Mouse (Mus musculus): ENCODE data around the gene 4933424G06Rik. TPM values are rescaled to one million over a fixed set of nuclear protein-coding genes. Genes with fewer than 3 reads are reported as not detected.
A peak's percentile ranks its signal among the peaks of the same experiment; 100 is the strongest.

Gene 4933424G06Rik
- polyA plus RNA-seq, 1 experiment from 2014 or later: not detected

DNA sequence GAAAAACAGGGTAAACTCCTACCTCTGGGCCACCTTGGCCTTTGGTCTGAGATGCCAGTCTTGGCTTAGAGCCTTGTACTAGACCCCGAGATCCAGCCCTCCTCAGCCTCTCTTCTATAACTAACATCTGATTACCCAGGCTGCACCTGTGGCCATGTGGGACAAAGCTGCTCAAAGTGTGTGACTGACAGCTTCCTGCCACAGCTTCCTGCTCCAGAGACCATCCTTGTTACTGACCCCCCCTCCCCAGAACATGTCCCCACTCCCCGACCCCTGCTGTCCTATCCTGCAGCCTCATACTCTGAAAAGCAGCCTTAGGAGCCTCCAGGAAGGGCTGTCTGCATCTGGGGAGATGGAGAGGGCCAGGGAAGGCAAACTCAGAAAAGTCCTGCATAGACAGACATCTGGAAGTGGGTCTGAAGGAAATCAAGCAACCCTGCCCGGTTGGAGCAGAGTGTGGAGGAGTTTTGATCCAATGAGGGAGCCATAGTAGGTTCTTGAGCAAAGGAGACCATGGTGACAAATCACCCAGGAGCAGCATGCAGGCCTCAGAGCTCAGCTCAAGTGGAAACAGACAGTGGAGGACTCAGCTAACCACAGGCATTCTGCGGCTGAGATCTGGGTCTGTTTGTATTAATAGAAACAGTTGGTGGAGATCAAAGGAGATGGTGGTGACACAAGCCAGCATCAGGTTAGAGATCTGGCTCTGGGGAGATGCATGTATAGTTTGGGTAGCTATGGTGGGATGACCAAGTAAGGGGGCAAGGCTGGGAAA lies 56.7 kb downstream of the 4933424G06Rik start:
- Histone ChIP-seq H3K27me3 (ENCODE audit: insufficient read depth, low read length) (peaks cover 9% of the 10 kb centered on the region), H3K36me3 (ENCODE audit: insufficient read depth, low read length) (no peaks in the 10 kb centered on the region), H3K4me1 (ENCODE audit: insufficient read depth, low read length) (0 out of 2 replicates have a peak, but pooled peaks cover 4% of the 10 kb centered on the region), H3K27ac (ENCODE audit: low read length) (no peak overlapping the region), H3K4me2 (replicated peaks; ENCODE audit: low read depth, low read length) (no peak overlapping the region), H3K4me3 (ENCODE audit: low read length) (no peak overlapping the region), H3K9me3 (ENCODE audit: low read length) (no peaks in the 10 kb centered on the region), H3K9ac (replicated peaks; ENCODE audit: low read length) (no peak overlapping the region)
- 60% methylated on average over 4 of the region's 4 CpGs for WGBS
- no peak for ATAC-seq (ENCODE audit: low FRiP score, low TSS enrichment)

DNA sequence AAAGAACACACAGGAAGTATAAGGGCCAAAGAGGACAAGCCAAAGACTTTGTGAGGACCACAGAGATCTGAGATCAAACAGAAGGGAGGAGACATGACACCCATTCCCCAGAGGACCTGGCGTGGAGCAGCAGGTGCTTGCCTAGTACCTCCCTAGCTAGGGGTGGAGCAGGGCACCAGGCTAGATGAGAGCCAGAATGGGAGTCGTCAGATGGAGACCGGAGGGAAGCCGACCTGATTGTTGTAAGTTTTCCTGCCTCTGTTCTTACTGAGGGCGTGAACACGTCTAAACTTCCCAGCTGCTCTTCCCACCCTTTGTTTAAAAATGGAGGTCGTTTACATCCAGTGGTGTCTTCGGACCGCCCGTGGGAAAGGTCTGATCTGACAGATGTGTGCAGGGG lies 57.4 kb downstream of the 4933424G06Rik start:
- Histone ChIP-seq H3K36me3 (ENCODE audit: insufficient read depth, low read length) (no peaks in the 10 kb centered on the region), H3K9me3 (ENCODE audit: low read length) (no peaks in the 10 kb centered on the region), H3K27me3 (ENCODE audit: insufficient read depth, low read length) (peaks cover 9% of the 10 kb centered on the region), H3K9ac (replicated peaks; ENCODE audit: low read length) (no peak overlapping the region), H3K4me3 (ENCODE audit: low read length) (no peak overlapping the region), H3K4me2 (replicated peaks; ENCODE audit: low read depth, low read length) (no peak overlapping the region), H3K4me1 (ENCODE audit: insufficient read depth, low read length) (0 out of 2 replicates have a peak, but pooled peaks cover 4% of the 10 kb centered on the region), H3K27ac (ENCODE audit: low read length) (no peak overlapping the region)
- no peak for ATAC-seq (ENCODE audit: low FRiP score, low TSS enrichment)
- 32% methylated on average over 10 of the region's 10 CpGs for WGBS

DNA sequence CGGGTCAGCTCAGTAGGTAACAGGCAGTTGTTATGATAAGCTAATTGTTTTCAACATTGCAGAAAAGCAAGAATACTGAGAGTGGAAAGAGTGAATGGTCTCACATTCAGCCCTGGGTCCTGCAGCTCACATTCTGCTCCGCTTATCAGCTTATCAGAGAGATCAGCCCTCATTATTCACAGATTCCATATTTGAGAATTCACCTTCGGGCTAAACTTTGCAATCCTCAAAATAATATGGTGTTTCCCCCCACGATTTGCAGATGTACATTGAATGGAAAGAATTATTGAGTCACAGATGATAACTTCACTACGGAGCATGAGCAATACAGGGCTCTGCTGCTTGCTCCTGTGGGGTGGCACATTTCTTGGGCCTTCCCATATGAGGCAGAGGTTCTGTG lies 58.8 kb downstream of the 4933424G06Rik start:
- no peak overlapping the region for H3K4me3 ChIP-seq (ENCODE audit: low read length)
- 73% methylated on average over 5 of the region's 5 CpGs for WGBS
- H3K9ac ChIP-seq (replicated peaks; ENCODE audit: low read length): no peak overlapping the region
- H3K27me3 ChIP-seq (ENCODE audit: insufficient read depth, low read length): peaks cover 9% of the 10 kb centered on the region
- no peak overlapping the region for H3K27ac ChIP-seq (ENCODE audit: low read length)
- 0 out of 2 replicates have a peak, but pooled peaks cover 4% of the 10 kb centered on the region for H3K4me1 ChIP-seq (ENCODE audit: insufficient read depth, low read length)
- ATAC-seq (ENCODE audit: low FRiP score, low TSS enrichment): no peak
- H3K9me3 ChIP-seq (ENCODE audit: low read length): no peaks in the 10 kb centered on the region
- no peaks in the 10 kb centered on the region for H3K36me3 ChIP-seq (ENCODE audit: insufficient read depth, low read length)
- H3K4me2 ChIP-seq (replicated peaks; ENCODE audit: low read depth, low read length): no peak overlapping the region

DNA sequence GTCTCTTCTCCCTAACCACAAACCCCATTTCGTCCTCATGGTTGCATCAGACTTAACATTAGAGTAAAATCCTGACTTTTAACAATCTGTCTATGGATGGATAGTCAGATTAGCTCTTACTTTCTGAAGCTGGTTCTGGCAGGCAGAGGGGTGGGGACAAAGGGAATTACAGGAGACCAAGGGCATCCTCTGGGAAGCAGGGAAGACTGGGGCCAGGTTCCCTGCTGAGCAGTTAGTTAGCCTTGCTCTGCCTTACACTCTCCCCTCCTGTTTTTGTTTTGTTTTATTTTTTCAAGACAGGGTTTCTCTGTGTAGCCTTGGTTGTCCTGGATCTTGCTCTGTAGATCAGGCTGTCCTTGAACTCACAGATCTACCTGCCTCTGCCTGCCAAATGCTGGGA lies 60.0 kb downstream of the 4933424G06Rik start:
- 90% methylated on average over 1 of the region's 1 CpGs for WGBS
- H3K4me1 ChIP-seq (ENCODE audit: insufficient read depth, low read length): 0 out of 2 replicates have a peak, but pooled peaks cover 4% of the 10 kb centered on the region
- no peak overlapping the region for H3K9ac ChIP-seq (replicated peaks; ENCODE audit: low read length)
- H3K4me3 ChIP-seq (ENCODE audit: low read length): no peak overlapping the region
- no peak overlapping the region for H3K4me2 ChIP-seq (replicated peaks; ENCODE audit: low read depth, low read length)
- H3K27me3 ChIP-seq (ENCODE audit: insufficient read depth, low read length): peaks cover 9% of the 10 kb centered on the region
- no peak for ATAC-seq (ENCODE audit: low FRiP score, low TSS enrichment)
- no peaks in the 10 kb centered on the region for H3K9me3 ChIP-seq (ENCODE audit: low read length)
- H3K27ac ChIP-seq (ENCODE audit: low read length): no peak overlapping the region
- H3K36me3 ChIP-seq (ENCODE audit: insufficient read depth, low read length): no peaks in the 10 kb centered on the region

DNA sequence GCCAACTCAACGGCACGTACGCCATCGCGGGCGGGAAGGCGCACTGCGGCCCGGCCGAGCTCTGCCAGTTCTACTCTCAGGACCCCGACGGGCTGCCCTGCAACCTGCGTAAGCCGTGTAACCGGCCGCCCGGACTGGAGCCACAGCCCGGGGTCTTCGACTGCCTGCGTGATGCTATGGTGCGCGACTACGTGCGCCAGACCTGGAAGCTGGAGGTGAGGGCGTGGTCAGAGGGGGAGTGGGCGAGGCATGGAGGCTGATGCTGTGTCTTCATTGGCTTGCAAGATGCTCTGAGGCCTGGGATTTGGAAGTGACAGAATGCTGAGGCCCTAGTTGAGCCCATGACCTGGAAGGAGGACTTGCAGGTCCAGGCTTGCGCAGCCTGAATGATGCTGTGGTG lies 61.0 kb downstream of the 4933424G06Rik start:
- peak overlapping the region; percentile 26 for H3K4me3 ChIP-seq (ENCODE audit: low read length)

DNA sequence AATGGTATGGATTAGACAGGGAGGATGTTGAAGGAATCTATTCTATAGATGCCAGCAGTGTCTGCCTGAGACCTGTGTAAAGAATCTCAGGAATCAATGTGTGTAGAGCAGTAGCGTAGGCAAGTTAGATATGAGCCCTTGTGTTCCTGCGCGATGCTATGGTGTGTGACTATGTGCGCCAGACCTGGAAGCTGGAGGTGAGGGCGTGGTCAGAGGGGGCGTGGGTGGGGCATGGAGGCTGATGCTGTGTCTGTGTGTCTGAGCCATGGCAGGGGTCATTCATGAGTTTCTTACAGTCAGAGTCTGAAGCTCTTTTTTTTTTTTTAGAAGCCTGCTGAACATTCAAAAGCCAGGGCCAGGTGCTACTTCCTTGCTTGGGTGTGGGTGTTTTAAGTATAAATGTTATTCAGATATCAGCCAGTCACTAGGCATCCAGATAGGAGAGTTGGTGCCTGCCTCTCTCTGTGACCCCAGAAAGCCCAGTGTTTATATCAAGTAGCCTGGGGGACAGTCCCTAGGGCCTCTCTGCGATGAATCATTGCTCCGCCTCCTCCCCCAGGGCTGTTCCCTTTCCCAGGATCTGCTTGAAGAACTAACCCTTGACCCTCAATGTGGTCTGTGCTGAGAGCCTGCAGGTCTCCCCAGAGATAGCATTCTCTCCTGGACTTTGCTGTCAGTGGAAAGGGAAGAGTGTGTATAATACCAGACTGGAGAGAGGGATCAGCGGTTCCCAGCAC lies 62.4 kb downstream of the 4933424G06Rik start:
- peaks cover 9% of the 10 kb centered on the region for H3K27me3 ChIP-seq (ENCODE audit: insufficient read depth, low read length)
- H3K4me2 ChIP-seq (replicated peaks; ENCODE audit: low read depth, low read length): no peak overlapping the region
- no peak overlapping the region for H3K27ac ChIP-seq (ENCODE audit: low read length)
- WGBS: 76% methylated on average over 9 of the region's 9 CpGs
- no peaks in the 10 kb centered on the region; the same call in 1 of the 2 replicates for H3K9me3 ChIP-seq (ENCODE audit: low read length)
- H3K4me3 ChIP-seq (ENCODE audit: low read length): no peak overlapping the region
- no peak for ATAC-seq (ENCODE audit: low FRiP score, low TSS enrichment)
- no peaks in the 10 kb centered on the region for H3K36me3 ChIP-seq (ENCODE audit: insufficient read depth, low read length)
- H3K9ac ChIP-seq (replicated peaks; ENCODE audit: low read length): no peak overlapping the region
- H3K4me1 ChIP-seq (ENCODE audit: insufficient read depth, low read length): 0 out of 2 replicates have a peak, but pooled peaks cover 4% of the 10 kb centered on the region

More for the DNA sequence above, 61.0 kb downstream of the 4933424G06Rik start:
- Histone ChIP-seq H3K4me2 (replicated peaks; ENCODE audit: low read depth, low read length) (peak overlapping the region; percentile 53), H3K27me3 (ENCODE audit: insufficient read depth, low read length) (peaks cover 9% of the 10 kb centered on the region), H3K9ac (replicated peaks; ENCODE audit: low read length) (no peak overlapping the region), H3K4me1 (ENCODE audit: insufficient read depth, low read length) (0 out of 2 replicates have a peak, but pooled peaks cover 4% of the 10 kb centered on the region), H3K36me3 (ENCODE audit: insufficient read depth, low read length) (no peaks in the 10 kb centered on the region), H3K27ac (ENCODE audit: low read length) (no peak overlapping the region), H3K9me3 (ENCODE audit: low read length) (no peaks in the 10 kb centered on the region; the same call in 1 of the 2 replicates)
- no peak for ATAC-seq (ENCODE audit: low FRiP score, low TSS enrichment)
- WGBS: 17% methylated on average over 27 of the region's 27 CpGs

DNA sequence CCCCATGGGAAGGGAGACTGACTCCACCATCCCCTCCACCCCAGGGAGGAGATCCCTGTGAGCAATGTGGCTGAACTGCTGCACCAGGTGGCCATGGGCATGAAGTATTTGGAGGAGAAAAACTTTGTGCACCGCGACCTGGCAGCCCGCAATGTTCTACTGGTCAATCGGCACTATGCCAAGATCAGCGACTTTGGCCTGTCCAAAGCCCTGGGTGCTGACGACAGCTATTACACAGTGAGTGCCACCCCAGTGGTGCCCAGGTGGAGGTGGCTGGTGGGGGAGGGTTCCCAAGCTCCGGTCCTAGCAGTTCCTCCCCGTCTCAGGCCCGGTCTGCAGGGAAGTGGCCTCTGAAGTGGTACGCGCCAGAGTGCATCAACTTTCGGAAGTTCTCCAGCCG lies 70.8 kb downstream of the 4933424G06Rik start:
- no peak for ATAC-seq (ENCODE audit: low FRiP score, low TSS enrichment)
- Histone ChIP-seq H3K4me3 (ENCODE audit: low read length) (no peak overlapping the region), H3K27ac (ENCODE audit: low read length) (no peak overlapping the region), H3K36me3 (ENCODE audit: insufficient read depth, low read length) (no peaks in the 10 kb centered on the region), H3K9ac (replicated peaks; ENCODE audit: low read length) (no peak overlapping the region), H3K4me1 (ENCODE audit: insufficient read depth, low read length) (no peaks in the 10 kb centered on the region), H3K27me3 (ENCODE audit: insufficient read depth, low read length) (no peaks in the 10 kb centered on the region), H3K4me2 (replicated peaks; ENCODE audit: low read depth, low read length) (no peak overlapping the region), H3K9me3 (ENCODE audit: low read length) (no peaks in the 10 kb centered on the region)
- 81% methylated on average over 13 of the region's 13 CpGs for WGBS

DNA sequence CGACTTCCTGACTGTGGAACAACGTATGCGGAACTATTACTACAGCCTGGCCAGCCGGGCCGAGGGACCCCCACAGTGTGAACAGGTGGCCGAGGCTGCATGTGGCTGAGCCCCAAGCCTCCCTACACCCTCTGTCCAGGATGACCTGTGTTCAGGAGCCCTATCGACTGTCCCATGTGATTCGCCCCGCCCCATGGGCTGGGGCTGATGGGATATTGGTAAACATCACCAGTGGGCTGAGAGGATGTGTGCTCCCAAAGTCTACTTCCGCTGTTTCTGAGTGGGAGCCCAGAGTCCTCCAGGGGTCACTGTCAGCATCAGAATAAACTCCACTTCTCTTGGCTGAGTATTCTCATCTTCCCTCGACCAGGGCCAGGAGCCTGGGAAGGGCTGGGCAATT lies 72.5 kb downstream of the 4933424G06Rik start:
- 71% methylated on average over 11 of the region's 11 CpGs for WGBS
- no peaks in the 10 kb centered on the region for H3K27me3 ChIP-seq (ENCODE audit: insufficient read depth, low read length)

DNA sequence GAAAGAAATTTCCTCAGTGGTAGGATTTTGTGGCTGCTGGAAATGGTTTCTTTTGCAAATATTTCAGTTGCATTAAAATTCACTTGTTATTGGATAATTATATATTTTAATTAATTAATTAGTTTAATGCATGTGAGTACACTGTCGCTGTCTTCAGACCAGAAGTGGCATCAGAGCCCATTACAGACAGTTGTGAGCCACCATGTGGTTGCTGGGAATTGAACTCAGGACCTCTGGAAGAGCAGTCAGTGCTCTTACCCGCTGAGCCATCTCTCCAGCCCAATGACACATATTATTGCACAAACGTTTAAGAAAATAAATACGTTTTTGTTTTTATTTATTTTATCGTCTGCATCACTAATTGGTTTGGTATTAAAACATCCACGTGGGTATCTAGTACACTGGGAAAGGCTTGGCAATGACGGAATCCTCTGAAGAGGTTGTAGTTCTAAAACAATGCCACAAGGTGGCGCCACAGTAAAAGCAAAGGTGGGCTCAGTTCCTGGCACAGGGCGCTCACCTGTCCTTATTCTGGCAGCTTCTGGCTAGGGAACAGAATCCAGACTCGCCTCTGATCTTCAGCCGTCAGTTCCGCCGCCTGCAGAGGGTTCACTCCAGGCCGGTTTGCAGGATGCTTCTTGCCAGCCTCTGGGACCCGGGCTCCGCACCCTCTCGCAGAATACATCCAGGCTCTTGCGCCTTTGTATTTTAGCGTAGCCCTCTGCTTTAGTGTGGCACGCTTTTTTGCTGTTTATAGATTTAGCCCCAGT lies 74.6 kb downstream of the 4933424G06Rik start:
- H3K4me1 ChIP-seq (ENCODE audit: insufficient read depth, low read length): no peaks in the 10 kb centered on the region
- 5% methylated on average over 20 of the region's 20 CpGs for WGBS
- H3K9ac ChIP-seq (replicated peaks; ENCODE audit: low read length): peak overlapping the region; percentile 53
- peak overlapping the region; percentile 44 for H3K4me3 ChIP-seq (ENCODE audit: low read length)
- no peak overlapping the region for H3K27ac ChIP-seq (ENCODE audit: low read length)
- H3K4me2 ChIP-seq (replicated peaks; ENCODE audit: low read depth, low read length): peak overlapping the region; percentile 90
- H3K27me3 ChIP-seq (ENCODE audit: insufficient read depth, low read length): no peaks in the 10 kb centered on the region
- no peaks in the 10 kb centered on the region for H3K9me3 ChIP-seq (ENCODE audit: low read length)
- peak; percentile 60; the same call in 1 of the 2 replicates for ATAC-seq (ENCODE audit: low FRiP score, low TSS enrichment)
- H3K36me3 ChIP-seq (ENCODE audit: insufficient read depth, low read length): no peaks in the 10 kb centered on the region

More for the DNA sequence above, 72.5 kb downstream of the 4933424G06Rik start:
- Histone ChIP-seq H3K9ac (replicated peaks; ENCODE audit: low read length) (no peak overlapping the region), H3K4me3 (ENCODE audit: low read length) (no peak overlapping the region), H3K4me1 (ENCODE audit: insufficient read depth, low read length) (no peaks in the 10 kb centered on the region), H3K4me2 (replicated peaks; ENCODE audit: low read depth, low read length) (no peak overlapping the region), H3K27ac (ENCODE audit: low read length) (no peak overlapping the region), H3K36me3 (ENCODE audit: insufficient read depth, low read length) (no peaks in the 10 kb centered on the region), H3K9me3 (ENCODE audit: low read length) (no peaks in the 10 kb centered on the region)
- ATAC-seq (ENCODE audit: low FRiP score, low TSS enrichment): no peak
